Mouse (Mus musculus) spleen, embryonic (tissue): ENCODE measurements around the gene Zfp300.

Experiments
- CTCF ChIA-PET: fragments of 350-600 bp; sonication (Branson Sonifier 250); formaldehyde crosslinking; loops from one replicate; lab custom pipeline; 2022; lab: Charles Lee

Gene Zfp300

DNA sequence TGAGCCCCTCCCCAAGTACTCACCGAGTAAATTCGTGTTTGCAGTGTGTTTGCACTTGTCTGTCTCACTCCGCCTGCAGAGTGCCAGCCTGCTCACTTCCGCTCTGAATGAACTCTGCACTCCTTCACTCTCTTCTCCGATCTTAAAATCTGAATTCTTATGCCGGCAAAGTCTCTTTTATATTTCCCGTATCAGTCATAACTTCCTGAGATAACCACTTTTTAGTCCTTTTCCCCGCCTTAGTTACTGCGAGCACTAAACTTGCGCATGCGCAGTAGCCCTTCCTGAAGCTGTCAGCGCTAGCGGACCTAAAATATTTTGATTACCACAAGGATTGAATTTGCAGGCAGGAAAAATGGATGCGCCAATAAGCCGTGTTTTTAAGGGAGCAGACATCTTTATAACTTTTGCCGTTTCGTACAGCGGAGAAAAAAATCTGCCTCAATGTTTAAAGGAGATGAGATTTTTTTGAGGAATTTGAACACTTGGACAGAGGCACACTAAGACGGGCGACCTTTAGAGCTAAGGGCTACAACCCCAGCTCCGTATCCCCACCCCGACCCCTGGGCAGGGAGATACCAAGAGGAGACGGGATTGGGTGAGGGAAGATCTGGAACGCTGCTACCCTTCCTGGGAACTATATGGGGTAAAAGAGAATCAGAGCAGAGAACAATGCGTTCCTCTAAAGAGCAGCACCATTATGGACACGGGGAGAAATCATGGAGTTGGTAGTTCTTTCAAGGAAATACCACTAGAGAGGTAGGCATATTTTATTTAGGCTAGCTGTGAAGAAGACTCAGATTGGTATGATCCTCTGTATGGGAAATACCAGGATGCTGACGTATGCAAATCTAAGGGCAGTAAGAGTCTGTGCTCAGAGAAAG, at the start of gene Zfp300:
Gene Zfp300, minus strand, starts transcription at position 545 of the 884 bp plus-strand sequence.
- CTCF ChIA-PET: no interaction called here

DNA sequence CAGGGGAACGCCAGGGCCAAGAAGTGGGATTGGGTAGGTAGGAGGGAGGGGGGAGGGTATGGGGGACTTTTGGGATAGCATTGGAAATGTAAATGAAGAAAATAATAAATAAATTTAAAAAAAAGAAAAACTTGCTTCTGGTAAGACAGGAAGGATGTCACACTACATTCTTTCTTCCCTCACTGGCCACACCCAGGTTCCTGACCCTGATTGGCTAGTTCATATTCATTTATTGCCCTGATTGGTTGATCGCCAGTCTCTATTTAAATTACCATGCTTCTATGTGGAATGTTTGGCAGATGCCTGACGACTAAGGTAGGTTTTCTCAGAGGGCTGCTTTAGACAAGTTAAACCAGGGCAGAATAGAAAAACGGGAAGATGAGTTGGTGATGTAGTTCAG, 26.2 kb upstream of the Zfp300 start, which contains the start of gene Ssxa1:
Gene Ssxa1, plus strand, starts transcription at position 301 of the 400 bp plus-strand sequence.
- CTCF ChIA-PET: no interaction called here

DNA sequence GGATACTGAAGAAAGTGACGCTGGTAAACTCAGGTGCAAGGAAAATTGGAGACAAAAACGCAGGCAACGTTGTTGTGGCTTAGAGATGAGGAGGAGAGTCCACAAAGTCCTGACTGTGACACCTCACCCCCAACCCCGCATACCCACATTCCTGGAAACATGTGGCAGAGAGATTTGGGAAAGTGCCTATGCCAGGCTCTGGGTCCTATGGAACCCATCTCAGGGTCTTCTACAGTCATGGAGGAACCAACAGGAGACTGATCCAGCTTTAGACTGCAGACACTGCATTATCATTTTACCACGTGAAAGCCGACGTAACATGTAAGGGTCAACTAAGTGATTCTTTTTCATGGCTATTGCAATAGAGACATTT, 526 bp upstream of the Zfp300 start:
- CTCF ChIA-PET: no interaction called here

DNA sequence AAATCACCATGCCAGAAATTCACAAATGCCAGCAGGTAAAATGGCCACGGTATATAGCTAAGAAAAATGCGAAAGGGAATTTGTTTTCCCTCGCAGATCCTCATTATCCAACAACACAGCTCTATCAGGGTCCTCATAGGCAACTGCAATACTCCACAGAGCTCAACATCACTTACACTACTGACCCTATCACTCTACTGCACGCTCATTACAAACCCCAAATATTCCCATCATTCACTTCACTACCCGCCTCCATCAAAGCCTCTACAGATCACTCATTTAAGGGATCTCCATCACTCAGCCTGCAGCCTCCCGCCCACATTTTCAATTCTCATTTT, 713 bp downstream of the Zfp300 start:
- CTCF ChIA-PET: no interaction called here

DNA sequence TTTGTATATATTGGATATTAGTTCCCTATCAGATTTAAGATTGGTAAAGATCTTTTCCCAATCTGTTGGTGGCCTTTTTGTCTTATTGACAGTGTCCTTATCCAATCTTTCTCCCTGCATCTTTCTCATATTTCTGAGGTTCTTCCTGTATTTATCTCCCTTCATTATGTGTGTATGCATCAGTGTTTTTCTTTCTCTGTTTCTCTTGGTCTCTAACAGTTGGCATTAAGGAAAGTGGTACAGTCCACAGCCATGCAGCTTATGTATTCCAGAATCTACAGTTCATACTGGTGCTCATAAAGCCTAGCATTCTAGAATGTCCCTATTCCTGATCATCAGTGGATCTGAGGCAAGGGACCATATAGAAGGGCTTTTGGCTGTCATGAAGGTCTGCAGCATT, 21.2 kb downstream of the Zfp300 start, which contains the start of gene Spaca5:
Gene Spaca5, plus strand, starts transcription at position 301 of the 400 bp plus-strand sequence.
- CTCF ChIA-PET: no interaction called here

DNA sequence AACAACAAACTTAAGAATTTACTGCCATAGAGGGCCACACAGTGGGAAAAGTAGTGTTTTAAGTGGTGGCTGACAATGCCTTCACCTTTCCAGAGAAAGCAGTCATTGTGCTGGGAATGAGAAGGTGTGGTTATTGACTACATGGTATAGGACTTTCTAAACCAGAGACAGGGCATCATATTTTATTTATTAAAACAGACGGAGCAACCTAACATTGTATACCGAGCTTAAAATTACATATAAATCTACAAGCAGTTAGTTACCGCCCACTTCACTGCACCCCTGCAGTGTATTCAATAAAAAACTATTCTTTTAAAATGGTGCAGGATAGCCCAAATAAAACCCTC, 26.8 kb downstream of the Zfp300 start:
- CTCF ChIA-PET: no interaction called here

DNA sequence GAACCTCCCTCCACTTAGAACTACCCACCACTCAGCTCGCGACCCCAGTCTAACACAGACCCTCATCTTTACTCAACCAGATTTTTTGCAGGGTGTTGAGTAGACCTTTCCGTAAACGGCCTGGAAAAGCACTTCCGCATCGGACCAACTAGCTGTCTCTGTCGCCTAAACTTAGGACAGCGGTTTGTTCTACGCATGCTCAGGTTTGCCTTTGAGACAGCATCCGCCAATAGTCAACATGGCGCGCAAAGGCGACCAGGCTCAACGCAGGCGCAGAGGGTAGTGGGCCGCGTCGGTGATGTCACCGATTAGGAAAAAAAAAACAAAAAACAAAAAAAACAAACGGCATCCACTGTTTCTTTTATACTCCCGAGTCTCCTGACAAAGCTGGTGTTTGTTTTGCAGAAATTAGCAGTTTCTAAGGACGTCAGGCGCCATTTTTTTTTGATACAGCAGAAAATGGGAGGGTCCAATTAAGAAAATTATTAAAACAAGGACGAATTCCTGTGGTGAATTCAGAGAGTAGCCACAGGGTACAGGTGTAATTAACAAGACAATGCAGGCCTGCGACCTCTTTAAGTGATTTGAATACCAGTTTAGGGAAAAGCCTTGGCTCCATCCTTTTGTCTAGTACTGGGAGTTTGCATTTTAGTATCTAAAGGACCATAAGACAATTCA, 27.3 kb downstream of the Zfp300 start, which contains the start of gene Zfp182:
Gene Zfp182, minus strand, starts transcription at position 451 of the 678 bp plus-strand sequence.
- CTCF ChIA-PET: no interaction called here

DNA sequence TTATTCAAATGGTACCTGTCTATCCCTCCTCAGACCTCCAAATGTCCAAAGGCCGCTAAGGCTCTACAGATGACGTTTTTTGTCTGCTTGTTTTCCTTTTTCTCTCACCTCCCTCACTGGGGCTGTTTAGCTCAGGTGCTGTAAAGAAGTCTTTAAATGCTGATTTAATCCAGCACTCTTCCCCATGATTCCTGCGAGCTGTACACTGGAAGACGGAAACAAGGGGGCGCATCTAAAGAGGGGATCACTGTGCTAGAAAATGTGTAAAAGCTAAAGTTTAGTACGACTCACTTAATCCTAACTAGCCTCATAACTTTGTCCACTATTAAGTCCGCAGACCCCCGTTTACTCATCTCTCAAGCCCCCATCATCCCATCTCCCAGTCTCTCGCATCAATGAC, 27.9 kb downstream of the Zfp300 start:
- CTCF ChIA-PET: no interaction called here
